Mouse (Mus musculus) ES-E14 (cell line): ENCODE measurements around the gene Vegfa. TPM values are rescaled to one million over a fixed set of nuclear protein-coding genes. Genes with fewer than 3 reads are reported as not detected.
A peak's percentile ranks its signal among the peaks of the same experiment; 100 is the strongest.

Source experiments
- DNase-seq: peaks from one replicate; pipeline ENCODE4 v3.0.0-alpha.2; 2013; ENCODE audit warnings: low read depth, low spot score
- H3K27ac ChIP-seq: 2 replicates; pipeline ENCODE4 v1.5.1; 2012; ENCODE audit warnings: low read depth, mild to moderate bottlenecking, low read length, moderate library complexity, mixed read lengths; ENCODE audit not compliant: poor library complexity, insufficient read depth, severe bottlenecking
- H3K36me3 ChIP-seq: 2 replicates; pipeline ENCODE4 v1.6.1; 2012; ENCODE audit warnings: mild to moderate bottlenecking, low read length, moderate library complexity, mixed read lengths; ENCODE audit not compliant: control insufficient read depth, poor library complexity, insufficient read depth, severe bottlenecking
- H3K4me1 ChIP-seq, 2 experiments: fragments of 150-350 bp in 1 of 2; sonication (generic) in 1 of 2; 2 replicates each; pipeline ENCODE4 v1.6.1; 2012; ENCODE audit warnings: low read length in 2 of 2, mild to moderate bottlenecking in 1 of 2, mixed read lengths in 1 of 2; ENCODE audit not compliant: control insufficient read depth in 2 of 2, insufficient read depth in 2 of 2, poor library complexity in 1 of 2
- H3K4me3 ChIP-seq, 2 experiments: fragments of 150-350 bp in 1 of 2; sonication (generic) in 1 of 2; 2 replicates each; pipeline ENCODE4 v1.5.1; 2012; ENCODE audit warnings: low read length in 2 of 2, low read depth in 1 of 2, mild to moderate bottlenecking in 1 of 2, mixed read lengths in 1 of 2; ENCODE audit not compliant: insufficient read depth in 1 of 2, poor library complexity in 1 of 2, severe bottlenecking in 1 of 2
- H3K9ac ChIP-seq: 2 replicates; pipeline ENCODE4 v1.6.1; 2012; ENCODE audit warnings: low read depth, mild to moderate bottlenecking, low read length, mixed read lengths; ENCODE audit not compliant: poor library complexity, insufficient read depth, severe bottlenecking
- H3K9me3 ChIP-seq: fragments of 150-350 bp; sonication (generic); 2 replicates; pipeline ENCODE4 v1.6.1; 2012; ENCODE audit warnings: low read depth, mild to moderate bottlenecking, low read length; ENCODE audit not compliant: control insufficient read depth, insufficient read depth
- CHD2 ChIP-seq: IDR thresholded peaks from 2 replicates; pipeline ENCODE4 v1.6.1; 2014; ENCODE audit warnings: mild to moderate bottlenecking, low read depth, low read length, inconsistent platforms
- HCFC1 ChIP-seq: IDR thresholded peaks from 2 replicates; pipeline ENCODE4 v1.6.1; 2012; ENCODE audit warnings: low read length, inconsistent platforms, borderline replicate concordance; ENCODE audit not compliant: insufficient read depth
- MAFK ChIP-seq: IDR thresholded peaks from 2 replicates; pipeline ENCODE4 v1.6.1; 2014; ENCODE audit warnings: mild to moderate bottlenecking, low read depth, low read length, inconsistent platforms; ENCODE audit not compliant: insufficient read depth
- ZC3H11A ChIP-seq: IDR thresholded peaks from 2 replicates; pipeline ENCODE4 v1.6.1; 2012; ENCODE audit warnings: low read depth, mild to moderate bottlenecking, inconsistent platforms, low read length, borderline replicate concordance
- ZNF384 ChIP-seq: IDR thresholded peaks from 2 replicates; pipeline ENCODE4 v1.6.1; 2012; ENCODE audit warnings: low read depth, low read length, inconsistent platforms
- in situ Hi-C, 2 experiments: fragments of 600-800 bp; cut with MboI; formaldehyde crosslinking; loops; one replicate each; pipeline ENCODE4 v1.15.1; 2025; ENCODE audit warnings: low sequenced_read_pairs in 2 of 2, inconsistent platforms in 1 of 2; ENCODE audit not compliant: unreplicated experiment in 2 of 2
- total RNA-seq: library from RNA; depleted of rRNA; stranded (reverse); fragments of 300-350 nt; gene quantifications from 2 replicates; pipeline ENCODE4 v1.2.3, GENCODE M21; 2012

The Vegfa gene
- total RNA-seq, 1 experiment, result 53.0 TPM

DNA sequence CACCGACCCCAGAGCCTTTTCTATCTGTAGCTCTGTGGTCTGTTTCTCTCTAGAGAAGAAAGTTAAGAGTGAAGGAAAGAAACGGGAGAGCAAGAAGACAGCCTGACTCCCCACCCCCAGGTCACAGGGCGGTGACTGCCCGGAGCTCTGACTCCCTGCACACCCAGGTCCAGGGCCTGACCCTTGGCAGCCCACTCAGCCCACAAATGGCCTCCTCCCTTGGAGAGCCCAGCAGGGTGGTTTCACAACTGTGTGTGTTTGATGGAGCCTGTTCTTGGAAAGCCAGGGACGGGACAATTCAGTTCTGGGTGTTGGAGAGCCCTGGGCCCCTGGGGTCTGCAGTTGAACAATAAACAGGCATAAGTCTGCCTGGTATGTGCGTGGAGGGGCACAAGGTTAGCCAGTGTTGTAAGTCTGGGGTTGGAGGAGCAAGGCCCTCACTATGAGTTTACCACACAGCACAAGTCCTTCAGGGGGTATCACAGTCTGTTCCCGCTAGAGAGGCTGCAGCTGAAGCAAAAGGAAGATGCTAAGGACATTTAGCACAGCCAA is 21.2 kb upstream of the Vegfa start:
- no peak for DNase-seq
- no peak overlapping the region for H3K27ac ChIP-seq
- in situ Hi-C loops, result no loop called here
- H3K36me3 ChIP-seq, result no peaks in the 10 kb centered on the region
- no peaks in the 10 kb centered on the region for H3K9me3 ChIP-seq
- TF ChIP-seq ZC3H11A, result no peak
- TF ChIP-seq MAFK, result no peak
- TF ChIP-seq HCFC1, result no peak
- no peak for TF ChIP-seq CHD2
- no peak for TF ChIP-seq ZNF384
- H3K4me1 ChIP-seq, result peaks cover 0 to 3% of the 10 kb centered on the region in 2 experiments; a peak in 1 of 4 replicates
- no peak overlapping the region for H3K4me3 ChIP-seq
- no peak overlapping the region for H3K9ac ChIP-seq

GRCm38 (mm10) chr17:46052146-46052545 is 20.0 kb upstream of the Vegfa start:
- Histone ChIP-seq H3K4me1 (peaks cover 0 to 3% of the 10 kb centered on the region in 2 experiments; a peak in 1 of 4 replicates), H3K9me3 (no peaks in the 10 kb centered on the region), H3K36me3 (no peaks in the 10 kb centered on the region), H3K4me3 (no peak overlapping the region), H3K27ac (no peak overlapping the region), H3K9ac (no peak overlapping the region)
- in situ Hi-C loops, result no loop called here
- no peak for DNase-seq
- no peak for TF ChIP-seq ZC3H11A
- TF ChIP-seq MAFK, result peak; percentile 91

DNA sequence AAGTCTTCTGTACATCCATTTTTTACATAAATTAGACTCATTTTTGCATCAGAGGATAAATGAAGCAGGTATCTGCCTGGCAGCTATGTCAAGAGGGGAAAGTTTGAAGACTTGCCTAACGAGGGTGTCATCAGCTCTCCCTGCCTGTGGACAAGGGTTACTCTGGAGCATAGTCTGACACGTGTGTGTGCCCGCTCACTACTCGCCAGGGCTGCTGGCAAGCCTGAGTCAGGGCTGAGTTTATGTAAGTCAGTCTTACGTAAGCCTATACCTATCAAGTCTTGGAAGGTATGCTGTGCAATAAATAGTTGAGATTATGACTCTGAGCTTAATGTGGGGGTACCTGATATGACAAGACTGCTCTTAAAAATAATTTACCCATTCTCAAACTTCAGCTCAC is 19.2 kb upstream of the Vegfa start:
- Histone ChIP-seq H3K9ac (no peak overlapping the region), H3K4me1 (peaks cover 0 to 3% of the 10 kb centered on the region in 2 experiments; a peak in 1 of 4 replicates), H3K4me3 (no peak overlapping the region), H3K27ac (no peak overlapping the region), H3K36me3 (no peaks in the 10 kb centered on the region), H3K9me3 (no peaks in the 10 kb centered on the region)
- TF ChIP-seq MAFK (no peak), ZC3H11A (no peak), HCFC1 (no peak), ZNF384 (no peak), CHD2 (no peak)
- no peak for DNase-seq
- in situ Hi-C loops, result no loop called here

- Histone ChIP-seq H3K4me1 (peaks cover 0 to 3% of the 10 kb centered on the region in 2 experiments; a peak in 1 of 4 replicates), H3K9me3 (no peaks in the 10 kb centered on the region), H3K9ac (no peak overlapping the region), H3K36me3 (no peaks in the 10 kb centered on the region), H3K27ac (no peak overlapping the region), H3K4me3 (no peak overlapping the region)
- no peak for TF ChIP-seq HCFC1
- TF ChIP-seq MAFK, result no peak
- no peak for TF ChIP-seq ZC3H11A
- TF ChIP-seq CHD2, result no peak
- TF ChIP-seq ZNF384, result no peak
- DNase-seq, result no peak
- in situ Hi-C loops, result no loop called here
Observed at GRCm38 (mm10) chr17:46049567-46049966, 17.4 kb upstream of the Vegfa start.

DNA sequence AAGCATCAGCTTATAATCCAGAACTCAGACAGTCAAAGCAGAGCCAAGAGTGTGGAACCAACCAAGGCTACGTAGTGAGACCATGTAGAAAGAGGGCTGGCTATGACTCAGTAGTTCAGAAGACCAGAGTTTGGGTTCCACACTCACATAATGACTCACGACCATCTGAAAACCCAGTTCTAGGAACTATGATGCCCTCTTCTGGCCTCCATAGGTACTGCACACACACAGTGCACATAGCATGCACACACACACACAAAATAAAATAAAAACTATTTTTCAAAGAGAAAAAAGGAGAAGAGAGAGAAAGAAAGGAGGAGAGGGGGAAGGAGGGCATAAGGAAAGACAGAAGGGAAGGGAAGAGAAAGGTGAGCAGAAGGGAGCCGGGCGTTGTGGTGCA is 16.0 kb upstream of the Vegfa start:
- in situ Hi-C loops, result no loop called here
- no peak overlapping the region for H3K4me3 ChIP-seq
- no peak for DNase-seq
- H3K9me3 ChIP-seq, result no peaks in the 10 kb centered on the region
- no peaks in the 10 kb centered on the region for H3K36me3 ChIP-seq
- H3K9ac ChIP-seq, result no peak overlapping the region
- H3K27ac ChIP-seq, result no peak overlapping the region
- no peak for TF ChIP-seq CHD2
- peak; percentile 25; the same call in 1 of the 2 replicates for TF ChIP-seq ZC3H11A
- TF ChIP-seq HCFC1, result no peak
- H3K4me1 ChIP-seq, result peaks cover 2 to 3% of the 10 kb centered on the region in 2 experiments; a peak in 1 of 4 replicates
